Mouse (Mus musculus): ENCODE results near the gene Abcg4. TPM values are rescaled to one million over a fixed set of nuclear protein-coding genes. Genes with fewer than 3 reads are reported as not detected.

Abcg4 gene
- polyA plus RNA-seq, 1 experiment from 2014 or later: 2.7 TPM

GRCm38 (mm10) chr9:44225993-44226392 is 62.4 kb downstream of the Abcg4 start:
- H3K36me3 ChIP-seq (ENCODE audit: insufficient read depth): no peaks in the 10 kb centered on the region
- H3K9me3 ChIP-seq (ENCODE audit: low read depth, low read length): no peaks in the 10 kb centered on the region
- no peak overlapping the region for H3K4me2 ChIP-seq
- WGBS: 80% methylated on average over 6 of the region's 6 CpGs
- ATAC-seq (ENCODE audit: insufficient read depth) (no peak), DNase-seq (no peak)
- no peak overlapping the region for H3K9ac ChIP-seq
- H3K4me3 ChIP-seq (ENCODE audit: low read depth, low read length): no peak overlapping the region
- TF ChIP-seq CTCF (IDR thresholded peaks at IDR 0.05; ENCODE audit: low read depth): no peak
- no peaks in the 10 kb centered on the region for H3K4me1 ChIP-seq (ENCODE audit: insufficient read depth)
- no peaks in the 10 kb centered on the region for H3K27me3 ChIP-seq (ENCODE audit: insufficient read depth, low read length)
- no peak overlapping the region for H3K27ac ChIP-seq (ENCODE audit: low read depth)

Small RNAs within 50 kb of the gene (microRNA-seq; reads per million reads assigned to microRNA genes)
- gene Gm44335 (ENCODE audit: borderline number of aligned reads): not detected

Other genes with a start within 250 kb of the Abcg4 start
- gene Thy1, start 245.2 kb downstream of the Abcg4 start, polyA plus RNA-seq (2014; fragmentation: Nextera tagmentation; extraction: Ambion mirVana): 0.46 and 0.70 TPM in 2 replicates
- 7.5 and 8.8 TPM in 2 replicates for gene Usp2, start 221.6 kb downstream of the Abcg4 start, polyA plus RNA-seq (2014; fragmentation: Nextera tagmentation; extraction: Ambion mirVana)
- 0.07 and 0.11 TPM in 2 replicates for gene Mfrp, start 186.9 kb downstream of the Abcg4 start, polyA plus RNA-seq (2014; fragmentation: Nextera tagmentation; extraction: Ambion mirVana)
- gene C1qtnf5, start 181.4 kb downstream of the Abcg4 start, polyA plus RNA-seq (2014; fragmentation: Nextera tagmentation; extraction: Ambion mirVana): 4.7 and 5.0 TPM in 2 replicates
- 0.08 and 0.32 TPM in 2 replicates for gene Gm49380, start 175.1 kb downstream of the Abcg4 start, polyA plus RNA-seq (2014; fragmentation: Nextera tagmentation; extraction: Ambion mirVana)
- 85.6 and 89.2 TPM in 2 replicates for gene Rnf26, start 175.1 kb downstream of the Abcg4 start, polyA plus RNA-seq (2014; fragmentation: Nextera tagmentation; extraction: Ambion mirVana)
- gene Mcam, start 154.1 kb downstream of the Abcg4 start, polyA plus RNA-seq (2014; fragmentation: Nextera tagmentation; extraction: Ambion mirVana): 84.9 and 87.7 TPM in 2 replicates
- 20.9 and 21.9 TPM in 2 replicates for gene Cbl, start 54.6 kb downstream of the Abcg4 start, polyA plus RNA-seq (2014; fragmentation: Nextera tagmentation; extraction: Ambion mirVana)
- not detected in 2 replicates for gene Ccdc153, start 47.9 kb downstream of the Abcg4 start, polyA plus RNA-seq (2014; fragmentation: Nextera tagmentation; extraction: Ambion mirVana)
- 0.11 and 0.13 TPM in 2 replicates for gene Pdzd3, start 37.1 kb downstream of the Abcg4 start, polyA plus RNA-seq (2014; fragmentation: Nextera tagmentation; extraction: Ambion mirVana)
- gene Nlrx1, start 20.0 kb downstream of the Abcg4 start, polyA plus RNA-seq (2014; fragmentation: Nextera tagmentation; extraction: Ambion mirVana): 9.2 and 9.6 TPM in 2 replicates
- 19.1 and 20.1 TPM in 2 replicates for gene Hinfp, start 17.1 kb upstream of the Abcg4 start, polyA plus RNA-seq (2014; fragmentation: Nextera tagmentation; extraction: Ambion mirVana)
- 6.7 and 8.6 TPM in 2 replicates for gene C2cd2l, start 31.7 kb upstream of the Abcg4 start, polyA plus RNA-seq (2014; fragmentation: Nextera tagmentation; extraction: Ambion mirVana)
- gene Dpagt1, start 37.4 kb upstream of the Abcg4 start, polyA plus RNA-seq (2014; fragmentation: Nextera tagmentation; extraction: Ambion mirVana): 41.0 and 43.4 TPM in 2 replicates
- 391 and 419 TPM in 2 replicates for gene H2afx, start 46.1 kb upstream of the Abcg4 start, polyA plus RNA-seq (2014; fragmentation: Nextera tagmentation; extraction: Ambion mirVana)
- gene Hmbs, start 55.6 kb upstream of the Abcg4 start, polyA plus RNA-seq (2014; fragmentation: Nextera tagmentation; extraction: Ambion mirVana): 128 and 131 TPM in 2 replicates
- 26.0 and 26.8 TPM in 2 replicates for gene Vps11, start 73.1 kb upstream of the Abcg4 start, polyA plus RNA-seq (2014; fragmentation: Nextera tagmentation; extraction: Ambion mirVana)
- gene Hyou1, start 90.9 kb upstream of the Abcg4 start, polyA plus RNA-seq (2014; fragmentation: Nextera tagmentation; extraction: Ambion mirVana): 38.4 and 39.7 TPM in 2 replicates
- gene Slc37a4, start 108.2 kb upstream of the Abcg4 start, polyA plus RNA-seq (2014; fragmentation: Nextera tagmentation; extraction: Ambion mirVana): 15.5 and 15.8 TPM in 2 replicates
- gene Rps25, start 118.5 kb upstream of the Abcg4 start, polyA plus RNA-seq (2014; fragmentation: Nextera tagmentation; extraction: Ambion mirVana): 2,509 and 2,694 TPM in 2 replicates
- 116 and 121 TPM in 2 replicates for gene Trappc4, start 119.0 kb upstream of the Abcg4 start, polyA plus RNA-seq (2014; fragmentation: Nextera tagmentation; extraction: Ambion mirVana)
- gene Ccdc84, start 130.0 kb upstream of the Abcg4 start, polyA plus RNA-seq (2014; fragmentation: Nextera tagmentation; extraction: Ambion mirVana): 24.4 and 27.7 TPM in 2 replicates
- not detected in 2 replicates for gene Foxr1, start 152.5 kb upstream of the Abcg4 start, polyA plus RNA-seq (2014; fragmentation: Nextera tagmentation; extraction: Ambion mirVana)
- 0.39 and 0.53 TPM in 2 replicates for gene Upk2, start 166.4 kb upstream of the Abcg4 start, polyA plus RNA-seq (2014; fragmentation: Nextera tagmentation; extraction: Ambion mirVana)
- 16.3 and 17.3 TPM in 2 replicates for gene Bcl9l, start 194.2 kb upstream of the Abcg4 start, polyA plus RNA-seq (2014; fragmentation: Nextera tagmentation; extraction: Ambion mirVana)